Mouse (Mus musculus) right cerebral cortex, postnatal 10 days (tissue): ENCODE data around the gene 9130204L05Rik.

Experiments used
- DNase-seq, 2 experiments: peaks; one replicate each; pipeline ENCODE4 v3.0.0; 2021; ENCODE audit warnings: low spot score in 2 of 2

The 9130204L05Rik gene

GRCm38 (mm10) chr3:91090703-91091102 is at the start of gene 9130204L05Rik:
9130204L05Rik (minus strand) TSS chr3:91090803.
- DNase-seq, result no peak

GRCm38 (mm10) chr3:91108696-91109095 is 18.1 kb upstream of the 9130204L05Rik start:
- DNase-seq, result no peak

GRCm38 (mm10) chr3:91059211-91059610 is 31.4 kb downstream of the 9130204L05Rik start:
- DNase-seq, result no peak

GRCm38 (mm10) chr3:91052654-91053053 is 37.9 kb downstream of the 9130204L05Rik start:
- no peak for DNase-seq
